Mouse (Mus musculus) gastrocnemius, postnatal 14 days (tissue): Measurements from ENCODE around the gene Rexo4. TPM values are rescaled to one million over a fixed set of nuclear protein-coding genes. Genes with fewer than 3 reads are reported as not detected.

ENCODE experiments used
- DNase-seq: peaks from one replicate; pipeline ENCODE4 v3.0.0; 2021; ENCODE audit warnings: mixed read lengths
- intact Hi-C: fragments of 180-260 bp; cut with DNase I; formaldehyde crosslinking; loops from one replicate; pipeline ENCODE4 v1.15.1; 2025; ENCODE audit warnings: low total_unique reads
- total RNA-seq, 2 experiments: library from RNA; stranded (reverse); gene quantifications; 2 replicates each; pipeline ENCODE4 v1.2.3; 2021

Gene Rexo4
- total RNA-seq, 2 experiments from 2014 or later = 13.3 to 16.2 TPM

GRCm38 (mm10) chr2:26914148-26914941, 49.8 kb downstream of the Rexo4 start:
- intact Hi-C loops = no loop called here

DNA sequence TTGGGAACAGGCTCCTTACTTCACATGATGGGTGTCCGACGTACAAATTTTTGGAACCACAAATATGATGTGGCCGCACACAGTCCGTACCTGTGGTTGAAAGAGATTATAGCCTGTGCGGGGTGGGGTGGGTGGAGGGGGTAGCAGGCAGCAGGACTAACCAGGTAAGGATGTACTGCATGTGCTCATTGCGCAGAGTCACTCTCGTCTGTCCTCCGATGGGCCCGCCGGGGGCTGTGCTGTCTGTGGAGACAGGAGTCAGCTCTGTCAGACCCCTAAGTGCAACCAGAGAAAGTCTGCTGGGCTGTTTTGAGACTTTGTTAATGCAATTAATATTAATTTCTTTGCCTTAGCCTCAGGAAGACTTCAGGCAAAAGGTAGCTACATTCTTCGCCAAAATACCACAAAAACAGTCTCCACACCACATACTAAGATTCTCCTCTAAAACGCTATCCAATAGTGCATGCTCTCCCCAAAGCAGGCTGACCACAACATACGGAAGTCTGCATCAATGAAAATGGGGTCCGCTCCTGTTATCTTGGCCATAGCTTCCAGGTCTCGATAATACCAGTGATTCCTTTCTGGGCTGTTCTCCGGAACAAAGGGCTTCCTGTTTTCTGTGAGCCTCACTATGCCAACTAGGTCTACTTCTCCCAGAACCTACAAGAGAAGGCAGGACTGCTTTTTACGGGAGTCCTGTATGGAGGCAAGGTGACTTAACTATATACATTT, 50.6 kb downstream of the Rexo4 start:
- no peak for DNase-seq
- intact Hi-C loops = no loop called here

More at GRCm38 (mm10) chr2:26914148-26914941, 49.8 kb downstream of the Rexo4 start:
- no peak for DNase-seq

DNA sequence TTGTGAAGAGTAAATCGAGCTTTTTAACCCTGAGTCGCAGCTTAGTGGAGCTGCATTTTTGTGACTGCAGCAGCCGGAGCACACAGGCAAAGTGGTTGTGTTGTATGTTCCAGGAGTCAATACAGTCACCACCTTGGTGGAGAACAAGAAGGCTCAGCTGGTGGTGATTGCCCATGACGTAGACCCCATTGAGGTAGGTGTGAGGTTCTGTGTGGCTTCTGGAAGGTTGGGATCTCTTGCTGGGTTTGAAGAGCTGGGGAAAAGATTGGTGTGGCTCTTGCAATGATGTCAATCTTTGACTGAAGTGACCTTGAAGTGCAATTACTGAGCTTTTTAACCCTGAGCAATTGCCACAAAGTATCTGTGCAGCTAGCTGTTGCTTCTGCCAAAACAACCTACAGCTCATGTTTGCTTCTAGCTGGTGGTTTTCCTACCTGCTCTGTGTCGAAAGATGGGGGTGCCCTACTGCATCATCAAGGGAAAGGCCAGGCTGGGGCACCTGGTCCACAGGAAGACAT, 51.9 kb downstream of the Rexo4 start:
- no peak for DNase-seq
- intact Hi-C loops = no loop called here

DNA sequence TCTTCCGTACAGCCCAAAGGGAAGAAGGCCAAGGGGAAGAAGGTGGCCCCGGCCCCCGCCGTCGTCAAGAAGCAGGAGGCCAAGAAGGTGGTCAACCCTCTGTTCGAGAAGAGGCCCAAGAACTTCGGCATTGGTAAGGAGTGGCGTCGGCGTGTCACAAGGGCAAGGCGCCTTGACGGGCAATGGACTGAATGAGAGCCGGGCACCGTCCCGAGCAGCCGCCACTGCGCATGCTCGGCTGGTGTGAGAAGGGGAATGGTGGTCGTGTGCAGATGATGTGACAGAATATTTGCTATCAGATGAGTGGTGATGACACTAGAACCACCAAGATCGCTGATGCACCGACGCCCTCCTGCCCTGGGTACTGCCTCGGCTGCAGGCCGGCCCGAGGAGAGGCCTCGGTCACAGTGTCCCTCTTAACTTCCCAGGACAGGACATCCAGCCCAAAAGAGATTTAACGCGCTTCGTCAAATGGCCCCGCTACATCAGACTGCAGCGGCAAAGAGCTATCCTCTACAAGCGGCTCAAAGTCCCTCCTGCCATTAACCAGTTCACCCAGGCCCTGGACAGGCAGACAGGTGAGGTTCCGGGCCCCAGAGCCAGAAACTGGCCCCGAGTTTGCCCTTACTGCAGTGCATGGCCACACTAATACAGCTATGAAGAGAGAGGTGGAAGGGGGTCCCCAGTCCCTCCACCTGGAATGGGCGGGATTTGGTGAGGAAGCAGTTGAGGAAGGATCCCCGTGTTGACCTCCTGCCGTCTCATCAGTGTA, 53.0 kb downstream of the Rexo4 start:
- peak; percentile 62 for DNase-seq
- intact Hi-C loops = no loop called here

GRCm38 (mm10) chr2:26910124-26910993, 53.8 kb downstream of the Rexo4 start, which contains the start of the genes Med22 and Rpl7a:
Gene Med22, minus strand, starts transcription at chr2:26910677.
Gene Rpl7a, plus strand, starts transcription at chr2:26910764.
- intact Hi-C loops = no loop called here
- DNase-seq = peak; percentile 100

DNA sequence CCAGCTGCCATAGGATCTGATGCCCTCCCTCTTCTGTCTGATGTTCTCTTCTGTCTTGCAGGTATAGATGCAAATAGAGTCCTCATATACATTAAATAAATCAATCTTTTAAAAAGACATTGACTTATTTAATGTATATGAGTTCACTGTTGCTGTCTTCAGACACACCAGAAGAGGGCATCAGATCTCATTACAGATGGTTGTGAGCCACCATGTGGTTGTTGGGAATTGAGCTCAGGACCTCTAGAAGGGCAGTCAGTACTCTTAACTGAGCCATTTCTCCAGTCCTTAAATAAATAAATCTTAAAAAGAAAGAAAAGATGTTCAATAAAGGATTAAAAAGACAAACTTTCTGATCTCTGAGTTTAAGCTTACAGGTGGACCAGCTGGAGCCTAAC, 54.8 kb downstream of the Rexo4 start:
- DNase-seq = no peak
- intact Hi-C loops = no loop called here

GRCm38 (mm10) chr2:26908710-26909386, 55.3 kb downstream of the Rexo4 start:
- no peak for DNase-seq
- intact Hi-C loops = no loop called here

- DNase-seq = peak; percentile 55
- intact Hi-C loops = no loop called here
Observed at GRCm38 (mm10) chr2:26907109-26907508, 57.1 kb downstream of the Rexo4 start.

GRCm38 (mm10) chr2:26906431-26906830, 57.8 kb downstream of the Rexo4 start:
- no peak for DNase-seq
- intact Hi-C loops = no loop called here

- intact Hi-C loops = no loop called here
- no peak for DNase-seq
Observed at GRCm38 (mm10) chr2:26905936-26906335, 58.2 kb downstream of the Rexo4 start.

Other genes starting within 250 kb of the Rexo4 start
- not detected for gene Abo, start 99.4 kb downstream of the Rexo4 start, total RNA-seq
- gene Surf6, start 61.5 kb downstream of the Rexo4 start, total RNA-seq = 10 to 100 TPM; 11.9 to 13.3 TPM
- gene Med22, start 53.7 kb downstream of the Rexo4 start, total RNA-seq = 10 to 100 TPM; 19.2 to 19.7 TPM
- gene Rpl7a, start 53.6 kb downstream of the Rexo4 start, total RNA-seq = 100 to 1,000 TPM; 309 to 346 TPM
- 10 to 100 TPM; 15.3 to 17.2 TPM for gene Surf2, start 48.0 kb downstream of the Rexo4 start, total RNA-seq
- gene Surf1, start 47.9 kb downstream of the Rexo4 start, total RNA-seq = 10 to 100 TPM; 35.0 to 37.8 TPM
- gene Surf4, start 30.5 kb downstream of the Rexo4 start, total RNA-seq = 10 to 100 TPM; 84.4 to 85.1 TPM
- gene Stkld1, start 30.3 kb downstream of the Rexo4 start, total RNA-seq = not detected
- gene Adamts13, start 9.0 kb upstream of the Rexo4 start, total RNA-seq = not detected
- 10 to 100 TPM; 21.2 to 21.4 TPM for gene Cacfd1, start 45.5 kb upstream of the Rexo4 start, total RNA-seq
- under 1 TPM; 0.11 to 0.62 TPM for gene Slc2a6, start 63.6 kb upstream of the Rexo4 start, total RNA-seq
- gene Mymk, start 107.8 kb upstream of the Rexo4 start, total RNA-seq = 10 to 100 TPM; 30.5 to 36.4 TPM
- 10 to 100 TPM in 1 of 2 experiments, 1 to 10 TPM in 1; 6.3 to 10.5 TPM for gene Adamtsl2, start 115.0 kb upstream of the Rexo4 start, total RNA-seq
- under 1 TPM; 0.07 to 0.08 TPM for gene Fam163b, start 178.1 kb upstream of the Rexo4 start, total RNA-seq
- gene Dbh, start 200.8 kb upstream of the Rexo4 start, total RNA-seq = under 1 TPM in 1 of 2 experiments, not detected in 1; 0.12 TPM